Comparison of ENCODE assay signal across 11 mouse cellular contexts in the genomic region with DNA sequence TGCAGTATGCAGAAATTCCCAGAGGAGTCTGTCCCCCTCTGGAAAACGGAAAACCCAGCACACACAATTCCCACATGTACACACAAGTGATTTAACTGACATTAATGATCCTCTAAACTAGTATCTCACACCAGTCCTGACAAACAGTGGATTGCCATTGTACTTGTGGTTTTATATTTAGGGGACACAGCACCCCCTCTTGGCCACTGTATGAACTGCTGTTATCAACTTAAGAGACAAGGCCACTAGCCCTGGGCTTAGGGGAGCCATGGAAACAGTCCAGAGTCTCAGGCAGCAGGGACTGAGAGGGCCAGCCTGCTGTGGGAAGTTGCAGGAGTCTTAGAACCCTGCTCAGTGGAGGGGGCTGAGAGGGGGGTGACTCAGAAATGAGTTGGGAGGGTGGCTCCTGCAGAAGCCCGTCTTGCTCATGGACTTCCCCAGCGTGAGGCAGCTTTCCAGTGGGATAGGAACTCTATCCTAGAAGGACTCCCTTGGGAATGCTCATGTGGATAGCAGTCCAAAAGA. TPM values are rescaled to one million over a fixed set of nuclear protein-coding genes. Genes with fewer than 3 reads are reported as not detected.
DNase-seq lines count a peak whose midpoint lies in the region; ATAC-seq lines count a peak whose summit lies in the region.
"Had no signal": no experiment of that assay in that cellular context is flagged by ENCODE, and none has a peak within 500 bp of the region (broad histone marks: within the 10 kb centered on the region; RNA-seq: fewer than 3 reads in every experiment).

No protein-coding gene starts in this region.

- no peak for ATAC-seq in heart, embryonic 11.5 days (replicated peaks; ENCODE audit: insufficient number of reproducible peaks, low FRiP score, low TSS enrichment)

- no peak overlapping the region for H3K4me2 ChIP-seq in heart, embryonic 11.5 days
- H3K4me2 ChIP-seq: embryonic facial prominence, embryonic 15.5 days; neural tube, embryonic 13.5 days had no signal

- 63% methylated on average over 3 of the region's 3 CpGs for WGBS in heart, embryonic 11.5 days (ENCODE audit: insufficient replicate concordance)

- no peak overlapping the region for H3K9ac ChIP-seq in heart, embryonic 11.5 days (ENCODE audit: low read depth, low read length)
- H3K9ac ChIP-seq: embryonic facial prominence, embryonic 15.5 days; neural tube, embryonic 13.5 days had no signal

- H3K36me3 ChIP-seq in heart, embryonic 11.5 days (ENCODE audit: control insufficient read depth, insufficient read depth, low read length), result no peaks in the 10 kb centered on the region
- H3K36me3 ChIP-seq: embryonic facial prominence, embryonic 15.5 days; neural tube, embryonic 13.5 days had no signal

- H3K4me1 ChIP-seq in heart, embryonic 11.5 days (ENCODE audit: control insufficient read depth, insufficient read depth, low read length), result no peaks in the 10 kb centered on the region
- H3K4me1 ChIP-seq: embryonic facial prominence, embryonic 15.5 days; neural tube, embryonic 13.5 days had no signal

- DNase-seq in kidney, postnatal 4 days, result peak; percentile 6 to 8
- DNase-seq in kidney, adult 11 months, result no peak
- DNase-seq in CD8-positive naive resting alpha-beta T cell, adult 2 months (ENCODE audit: low read depth in 2 of 2, low spot score in 2 of 2), result peak; percentile 10 to 14
- DNase-seq in R1 (ENCODE audit: low read depth, low spot score), result peak; percentile 88
- peak; percentile 23 for DNase-seq in lung, postnatal 36 days
- DNase-seq in ovary, adult 18-20 months (ENCODE audit: low spot score), result no peak
- no peak for DNase-seq in spleen, adult 12 weeks (ENCODE audit: low spot score)

- H3K27me3 ChIP-seq in heart, embryonic 11.5 days (ENCODE audit: control insufficient read depth, insufficient read depth, low read length), result no peaks in the 10 kb centered on the region
- H3K27me3 ChIP-seq: embryonic facial prominence, embryonic 15.5 days; neural tube, embryonic 13.5 days had no signal

- no peak overlapping the region for H3K27ac ChIP-seq in heart, embryonic 11.5 days (ENCODE audit: low read depth, low read length)
- H3K27ac ChIP-seq: embryonic facial prominence, embryonic 15.5 days; neural tube, embryonic 13.5 days had no signal

- H3K9me3 ChIP-seq in heart, embryonic 11.5 days (replicated peaks; ENCODE audit: control insufficient read depth, low read length), result no peaks in the 10 kb centered on the region
- H3K9me3 ChIP-seq: embryonic facial prominence, embryonic 15.5 days; neural tube, embryonic 13.5 days had no signal

- H3K4me3 ChIP-seq in heart, embryonic 11.5 days (ENCODE audit: low read depth, low read length), result no peak overlapping the region
- H3K4me3 ChIP-seq: embryonic facial prominence, embryonic 15.5 days; neural tube, embryonic 13.5 days had no signal

RNA-seq across cellular contexts. Expression of gene Oas1h, which starts 4.2 kb away (rescaled TPM):
- polyA plus RNA-seq in heart, embryonic 11.5 days (2014; fragmentation: Nextera tagmentation; extraction: Ambion mirVana), result not detected in 2 replicates
- polyA plus RNA-seq: embryonic facial prominence, embryonic 15.5 days; large intestine, adult 2 months; neural tube, embryonic 13.5 days had no signal

RNA-seq across cellular contexts. Expression of gene Oas1f, which starts 18.2 kb away (rescaled TPM):
- polyA plus RNA-seq in heart, embryonic 11.5 days (2014; fragmentation: Nextera tagmentation; extraction: Ambion mirVana), result not detected in 2 replicates
- polyA plus RNA-seq: neural tube, embryonic 13.5 days had no signal

RNA-seq across cellular contexts. Expression of gene Oas1g, which starts 22.0 kb away (rescaled TPM):
- not detected in 2 replicates for polyA plus RNA-seq in heart, embryonic 11.5 days (2014; fragmentation: Nextera tagmentation; extraction: Ambion mirVana)

RNA-seq across cellular contexts. Expression of gene Oas1a, which starts 41.9 kb away (rescaled TPM):
- 0.24 TPM in 1 of 2 replicates, not detected in the other for polyA plus RNA-seq in heart, embryonic 11.5 days (2014; fragmentation: Nextera tagmentation; extraction: Ambion mirVana)

RNA-seq across cellular contexts. Expression of gene Oas1d, which starts 48.9 kb away (rescaled TPM):
- polyA plus RNA-seq in heart, embryonic 11.5 days (2014; fragmentation: Nextera tagmentation; extraction: Ambion mirVana), result not detected in 2 replicates
- polyA plus RNA-seq: embryonic facial prominence, embryonic 15.5 days; neural tube, embryonic 13.5 days had no signal

Comparison
In these comparisons a context has a peak if more than half of its experiments do, and no peak if none do; other contexts are left out.
1. DNase-seq: peak in kidney, postnatal 4 days (2 of 2), CD8-positive naive resting alpha-beta T cell, adult 2 months (2 of 2), R1 (single experiment) and lung, postnatal 36 days (single experiment); none in kidney, adult 11 months (single experiment), ovary, adult 18-20 months (single experiment) and spleen, adult 12 weeks (single experiment).